Mouse (Mus musculus): Measurements from ENCODE around the gene Golm1.

- no peak for TF ChIP-seq MYOG (IDR thresholded peaks at IDR 0.05; ENCODE audit: control insufficient read depth, extremely low read depth, insufficient read length)
- no peak for TF ChIP-seq CTCF (IDR thresholded peaks at IDR 0.05; ENCODE audit: control insufficient read depth, insufficient read depth, insufficient read length)
- no peak for TF ChIP-seq USF1 (IDR thresholded peaks at IDR 0.05; ENCODE audit: low read depth)
- no peak for TF ChIP-seq CEBPB (IDR thresholded peaks at IDR 0.05; ENCODE audit: low read depth)
- TF ChIP-seq MAX (IDR thresholded peaks at IDR 0.05), result no peak
- no peak for TF ChIP-seq MYOD1 (IDR thresholded peaks at IDR 0.05; ENCODE audit: control insufficient read depth, insufficient read length, low read depth)
These were observed 15.0 kb upstream of the Golm1 start for GRCm38 (mm10) chr13:59690576-59690975.
